Mouse (Mus musculus): ENCODE results near the gene Ppp2r5a. TPM values are rescaled to one million over a fixed set of nuclear protein-coding genes. Genes with fewer than 3 reads are reported as not detected.

Gene Ppp2r5a
- polyA plus RNA-seq, 1 experiment from 2014 or later: 62.4 TPM

DNA sequence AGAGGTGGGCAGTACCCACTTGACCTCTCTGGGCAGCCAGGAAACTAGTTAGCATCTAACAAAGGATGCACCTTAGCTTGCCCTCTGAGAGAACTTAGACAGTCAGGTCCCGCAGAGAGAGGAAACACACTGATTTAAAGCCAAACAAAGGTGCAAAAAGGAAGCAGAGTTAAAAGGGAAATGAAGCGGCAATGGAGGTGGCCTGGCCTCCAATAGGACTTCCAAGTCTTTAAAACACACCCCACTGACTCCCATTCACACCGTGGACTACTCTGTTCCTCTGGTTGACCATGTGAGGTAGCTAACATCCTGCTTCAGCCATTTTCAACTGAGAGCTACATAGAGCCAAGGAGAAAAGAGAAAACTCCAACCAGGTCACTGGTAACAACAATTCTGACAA, 35.9 kb upstream of the Ppp2r5a start:
- no peak overlapping the region for H3K9ac ChIP-seq (ENCODE audit: low read length)
- no peak overlapping the region for H3K27ac ChIP-seq (replicated peaks in 1 of 2; ENCODE audit: control insufficient read depth in 1 of 2, insufficient read depth in 1 of 2, low read depth in 2 of 2, low read length in 2 of 2)
- 74% methylated on average over 3 of the region's 3 CpGs for WGBS
- H3K4me3 ChIP-seq (ENCODE audit: control insufficient read depth in 1 of 2, insufficient read depth in 1 of 2, low read depth in 1 of 2, low read length in 2 of 2): no peak overlapping the region
- H3K4me2 ChIP-seq (ENCODE audit: low read length): no peak overlapping the region
- H3K9me3 ChIP-seq (ENCODE audit: control insufficient read depth, low read length): no peaks in the 10 kb centered on the region
- ATAC-seq (ENCODE audit: insufficient number of reproducible peaks, insufficient read depth, low FRiP score, low read depth): no peak
- H3K27me3 ChIP-seq (ENCODE audit: control insufficient read depth, insufficient read depth, low read length): no peaks in the 10 kb centered on the region
- peaks cover 32 to 36% of the 10 kb centered on the region in 2 experiments for H3K4me1 ChIP-seq (ENCODE audit: control insufficient read depth in 2 of 2, insufficient read depth in 2 of 2, low read length in 2 of 2)
- no peaks in the 10 kb centered on the region for H3K36me3 ChIP-seq (ENCODE audit: control insufficient read depth, insufficient read depth, low read length)

DNA sequence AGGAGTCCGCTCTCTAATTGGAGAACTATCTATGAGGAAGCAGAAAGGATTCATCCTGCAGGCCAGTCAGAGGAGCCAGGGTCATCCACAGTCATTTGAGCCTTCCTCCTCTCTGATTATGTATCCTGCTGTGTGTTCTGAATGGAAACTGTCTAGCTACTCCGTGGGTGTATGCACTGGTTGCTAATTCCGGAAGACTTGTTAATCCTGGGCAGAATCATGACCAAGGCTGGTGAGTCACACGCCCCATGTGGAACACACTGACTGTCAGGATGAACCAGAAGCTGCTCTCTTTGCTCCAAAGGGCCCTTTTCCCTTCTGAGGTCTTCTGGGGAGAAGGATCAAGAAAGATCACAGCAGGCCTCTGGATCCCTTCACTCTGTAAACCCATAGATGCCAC, 35.5 kb upstream of the Ppp2r5a start:
- Histone ChIP-seq H3K9me3 (ENCODE audit: control insufficient read depth, low read length) (no peaks in the 10 kb centered on the region), H3K4me3 (ENCODE audit: control insufficient read depth in 1 of 2, insufficient read depth in 1 of 2, low read depth in 1 of 2, low read length in 2 of 2) (no peak overlapping the region), H3K4me2 (ENCODE audit: low read length) (no peak overlapping the region), H3K9ac (ENCODE audit: low read length) (no peak overlapping the region), H3K36me3 (ENCODE audit: control insufficient read depth, insufficient read depth, low read length) (no peaks in the 10 kb centered on the region), H3K4me1 (ENCODE audit: control insufficient read depth in 2 of 2, insufficient read depth in 2 of 2, low read length in 2 of 2) (peaks cover 32 to 36% of the 10 kb centered on the region in 2 experiments), H3K27me3 (ENCODE audit: control insufficient read depth, insufficient read depth, low read length) (no peaks in the 10 kb centered on the region), H3K27ac (replicated peaks in 1 of 2; ENCODE audit: control insufficient read depth in 1 of 2, insufficient read depth in 1 of 2, low read depth in 2 of 2, low read length in 2 of 2) (no peak overlapping the region)
- ATAC-seq (ENCODE audit: insufficient number of reproducible peaks, insufficient read depth, low FRiP score, low read depth): no peak
- WGBS: 56% methylated on average over 4 of the region's 4 CpGs

DNA sequence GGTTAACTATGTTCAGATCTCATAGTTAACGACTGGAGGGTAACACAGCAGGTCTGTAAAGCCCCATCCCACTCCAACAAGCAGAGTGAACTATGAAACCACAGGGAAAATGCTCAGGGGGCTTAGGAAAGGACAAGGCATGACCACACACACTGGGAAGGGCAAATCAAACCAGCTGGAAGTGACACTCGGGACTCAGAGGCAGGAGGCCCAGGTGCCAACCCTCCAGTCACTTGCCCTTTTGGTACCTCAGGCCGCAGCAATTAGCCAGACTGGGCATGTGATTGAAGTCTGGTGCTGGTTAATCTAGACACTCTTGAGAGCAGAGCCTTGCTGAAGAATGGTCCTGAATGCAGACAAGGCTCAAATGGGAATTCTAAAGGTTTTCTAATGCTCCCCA, 33.6 kb upstream of the Ppp2r5a start:
- H3K9ac ChIP-seq (ENCODE audit: low read length): 0 out of 2 replicates have a peak overlapping the region, but pooled peaks have one; percentile 18
- H3K4me3 ChIP-seq (ENCODE audit: control insufficient read depth in 1 of 2, insufficient read depth in 1 of 2, low read depth in 1 of 2, low read length in 2 of 2): no peak overlapping the region
- H3K4me1 ChIP-seq (ENCODE audit: control insufficient read depth in 2 of 2, insufficient read depth in 2 of 2, low read length in 2 of 2): peaks cover 32 to 46% of the 10 kb centered on the region in 2 experiments
- no peaks in the 10 kb centered on the region for H3K27me3 ChIP-seq (ENCODE audit: control insufficient read depth, insufficient read depth, low read length)
- no peak overlapping the region for H3K4me2 ChIP-seq (ENCODE audit: low read length)
- 33% methylated on average over 3 of the region's 3 CpGs for WGBS
- ATAC-seq (ENCODE audit: insufficient number of reproducible peaks, insufficient read depth, low FRiP score, low read depth): no peak
- H3K36me3 ChIP-seq (ENCODE audit: control insufficient read depth, insufficient read depth, low read length): no peaks in the 10 kb centered on the region
- peak overlapping the region in 1 of 2 experiments; percentile 38; a peak in 2 of 4 replicates for H3K27ac ChIP-seq (replicated peaks in 1 of 2; ENCODE audit: control insufficient read depth in 1 of 2, insufficient read depth in 1 of 2, low read depth in 2 of 2, low read length in 2 of 2)
- H3K9me3 ChIP-seq (ENCODE audit: control insufficient read depth, low read length): no peaks in the 10 kb centered on the region

DNA sequence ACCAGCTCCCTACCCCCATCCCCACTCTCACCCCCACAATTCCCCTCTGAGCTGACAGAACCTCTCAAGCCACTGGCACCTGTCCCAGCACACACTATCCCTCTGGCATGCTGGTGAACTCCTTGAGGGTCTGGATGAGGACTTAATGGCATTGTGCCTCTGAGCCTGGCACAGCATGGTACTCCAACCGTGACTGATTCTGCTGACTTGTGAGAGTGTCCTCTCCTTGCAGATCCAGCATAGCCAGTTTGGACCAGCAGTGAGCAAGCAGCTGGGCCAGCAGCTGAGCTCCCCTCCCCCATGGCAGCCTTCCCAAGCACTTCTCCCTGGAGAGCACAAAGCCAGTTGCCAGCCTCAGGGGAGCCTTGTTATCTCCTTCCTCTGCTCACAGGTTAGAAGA, 32.3 kb upstream of the Ppp2r5a start:
- 0 out of 2 replicates have a peak, but pooled peaks have one; percentile 33 for ATAC-seq (ENCODE audit: insufficient number of reproducible peaks, insufficient read depth, low FRiP score, low read depth)
- H3K27ac ChIP-seq (replicated peaks in 1 of 2; ENCODE audit: control insufficient read depth in 1 of 2, insufficient read depth in 1 of 2, low read depth in 2 of 2, low read length in 2 of 2): peak overlapping the region in 1 of 2 experiments; percentile 67; a peak in 2 of 4 replicates
- no peaks in the 10 kb centered on the region for H3K27me3 ChIP-seq (ENCODE audit: control insufficient read depth, insufficient read depth, low read length)
- 7% methylated on average over 1 of the region's 1 CpGs for WGBS
- H3K9ac ChIP-seq (ENCODE audit: low read length): no peak overlapping the region
- H3K4me1 ChIP-seq (ENCODE audit: control insufficient read depth in 2 of 2, insufficient read depth in 2 of 2, low read length in 2 of 2): peaks cover 32 to 46% of the 10 kb centered on the region in 2 experiments
- peak overlapping the region; percentile 13 for H3K4me2 ChIP-seq (ENCODE audit: low read length)
- no peak overlapping the region for H3K4me3 ChIP-seq (ENCODE audit: control insufficient read depth in 1 of 2, insufficient read depth in 1 of 2, low read depth in 1 of 2, low read length in 2 of 2)
- no peaks in the 10 kb centered on the region for H3K9me3 ChIP-seq (ENCODE audit: control insufficient read depth, low read length)
- H3K36me3 ChIP-seq (ENCODE audit: control insufficient read depth, insufficient read depth, low read length): no peaks in the 10 kb centered on the region

DNA sequence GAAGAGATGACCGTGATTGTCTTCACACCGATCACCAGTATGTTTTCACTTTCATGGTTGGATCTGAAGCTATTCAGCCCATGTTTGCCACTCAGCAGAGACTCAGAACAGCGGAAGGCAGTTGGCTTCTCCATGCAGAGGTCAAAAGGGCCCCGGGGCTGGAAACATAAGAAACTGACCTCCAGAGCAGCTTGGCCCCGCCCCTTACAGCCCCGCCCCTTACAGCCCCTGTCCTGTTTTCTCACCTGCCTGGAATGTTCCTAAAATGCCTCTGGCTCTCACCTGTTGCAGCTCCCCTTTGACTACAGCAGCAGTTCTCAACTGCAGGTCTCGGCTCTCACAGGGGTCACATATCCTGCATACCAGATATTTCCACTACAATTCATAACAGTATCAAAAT, 29.5 kb upstream of the Ppp2r5a start:
- WGBS: 32% methylated on average over 7 of the region's 7 CpGs
- Histone ChIP-seq H3K27me3 (ENCODE audit: control insufficient read depth, insufficient read depth, low read length) (no peaks in the 10 kb centered on the region), H3K27ac (replicated peaks in 1 of 2; ENCODE audit: control insufficient read depth in 1 of 2, insufficient read depth in 1 of 2, low read depth in 2 of 2, low read length in 2 of 2) (no peak overlapping the region), H3K9me3 (ENCODE audit: control insufficient read depth, low read length) (no peaks in the 10 kb centered on the region), H3K4me1 (ENCODE audit: control insufficient read depth in 2 of 2, insufficient read depth in 2 of 2, low read length in 2 of 2) (peaks cover 27 to 43% of the 10 kb centered on the region in 2 experiments), H3K4me2 (ENCODE audit: low read length) (peak overlapping the region; percentile 21; the same call in 1 of the 2 replicates), H3K4me3 (ENCODE audit: control insufficient read depth in 1 of 2, insufficient read depth in 1 of 2, low read depth in 1 of 2, low read length in 2 of 2) (no peak overlapping the region), H3K36me3 (ENCODE audit: control insufficient read depth, insufficient read depth, low read length) (no peaks in the 10 kb centered on the region), H3K9ac (ENCODE audit: low read length) (no peak overlapping the region)
- ATAC-seq (ENCODE audit: insufficient number of reproducible peaks, insufficient read depth, low FRiP score, low read depth): no peak

DNA sequence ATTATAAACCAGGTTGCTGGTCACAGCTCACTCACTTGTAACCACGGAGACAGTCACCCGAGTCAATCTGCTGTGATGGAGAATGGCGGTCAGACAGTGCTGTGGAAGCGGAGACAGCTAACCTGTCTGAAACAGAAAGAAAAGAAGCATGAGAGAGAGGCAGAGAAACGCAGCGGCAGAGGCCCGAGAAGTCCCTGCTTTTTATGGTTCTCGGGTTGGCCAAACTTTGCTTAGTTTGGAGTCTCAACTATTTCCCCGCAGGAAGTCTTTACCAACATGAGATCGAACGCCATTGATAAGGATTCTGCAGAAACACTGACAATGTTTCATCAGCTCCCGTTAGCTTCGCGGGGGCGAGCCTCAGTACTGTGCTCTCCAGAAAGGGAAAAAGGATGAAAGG, 29.0 kb upstream of the Ppp2r5a start:
- no peak overlapping the region for H3K4me3 ChIP-seq (ENCODE audit: control insufficient read depth in 1 of 2, insufficient read depth in 1 of 2, low read depth in 1 of 2, low read length in 2 of 2)
- H3K4me2 ChIP-seq (ENCODE audit: low read length): peak overlapping the region; percentile 21; the same call in 1 of the 2 replicates
- H3K9me3 ChIP-seq (ENCODE audit: control insufficient read depth, low read length): no peaks in the 10 kb centered on the region
- 66% methylated on average over 15 of the region's 15 CpGs for WGBS
- peaks cover 23 to 38% of the 10 kb centered on the region in 2 experiments for H3K4me1 ChIP-seq (ENCODE audit: control insufficient read depth in 2 of 2, insufficient read depth in 2 of 2, low read length in 2 of 2)
- no peak for ATAC-seq (ENCODE audit: insufficient number of reproducible peaks, insufficient read depth, low FRiP score, low read depth)
- no peak overlapping the region for H3K27ac ChIP-seq (replicated peaks in 1 of 2; ENCODE audit: control insufficient read depth in 1 of 2, insufficient read depth in 1 of 2, low read depth in 2 of 2, low read length in 2 of 2)
- no peaks in the 10 kb centered on the region for H3K36me3 ChIP-seq (ENCODE audit: control insufficient read depth, insufficient read depth, low read length)
- no peak overlapping the region for H3K9ac ChIP-seq (ENCODE audit: low read length)
- H3K27me3 ChIP-seq (ENCODE audit: control insufficient read depth, insufficient read depth, low read length): no peaks in the 10 kb centered on the region

DNA sequence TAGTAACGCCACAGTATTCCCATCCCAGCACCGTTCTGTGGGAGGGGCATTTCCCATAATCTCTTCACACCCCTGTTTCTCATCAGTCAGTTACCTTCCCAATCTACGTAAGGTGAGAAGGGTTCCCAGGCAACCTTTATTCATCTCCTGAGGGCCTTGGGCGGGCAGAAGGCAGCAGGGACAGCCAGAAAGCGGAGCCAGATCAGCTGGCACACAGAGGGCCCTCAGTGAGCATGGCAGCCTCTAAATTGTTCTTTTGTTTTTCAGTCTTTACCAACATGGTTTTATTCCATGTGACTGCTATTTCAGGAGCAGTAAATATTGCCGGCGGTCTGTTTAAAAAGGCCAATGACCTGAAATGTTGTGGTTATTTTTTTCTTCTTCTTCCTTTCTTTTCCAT, 27.0 kb upstream of the Ppp2r5a start:
- Histone ChIP-seq H3K4me1 (ENCODE audit: control insufficient read depth in 2 of 2, insufficient read depth in 2 of 2, low read length in 2 of 2) (peaks cover 10 to 22% of the 10 kb centered on the region in 2 experiments), H3K4me3 (ENCODE audit: control insufficient read depth in 1 of 2, insufficient read depth in 1 of 2, low read depth in 1 of 2, low read length in 2 of 2) (no peak overlapping the region), H3K4me2 (ENCODE audit: low read length) (no peak overlapping the region), H3K9ac (ENCODE audit: low read length) (no peak overlapping the region), H3K27me3 (ENCODE audit: control insufficient read depth, insufficient read depth, low read length) (no peaks in the 10 kb centered on the region), H3K36me3 (ENCODE audit: control insufficient read depth, insufficient read depth, low read length) (no peaks in the 10 kb centered on the region), H3K27ac (replicated peaks in 1 of 2; ENCODE audit: control insufficient read depth in 1 of 2, insufficient read depth in 1 of 2, low read depth in 2 of 2, low read length in 2 of 2) (no peak overlapping the region), H3K9me3 (ENCODE audit: control insufficient read depth, low read length) (no peaks in the 10 kb centered on the region)
- no peak for ATAC-seq (ENCODE audit: insufficient number of reproducible peaks, insufficient read depth, low FRiP score, low read depth)
- WGBS: 75% methylated on average over 7 of the region's 7 CpGs

DNA sequence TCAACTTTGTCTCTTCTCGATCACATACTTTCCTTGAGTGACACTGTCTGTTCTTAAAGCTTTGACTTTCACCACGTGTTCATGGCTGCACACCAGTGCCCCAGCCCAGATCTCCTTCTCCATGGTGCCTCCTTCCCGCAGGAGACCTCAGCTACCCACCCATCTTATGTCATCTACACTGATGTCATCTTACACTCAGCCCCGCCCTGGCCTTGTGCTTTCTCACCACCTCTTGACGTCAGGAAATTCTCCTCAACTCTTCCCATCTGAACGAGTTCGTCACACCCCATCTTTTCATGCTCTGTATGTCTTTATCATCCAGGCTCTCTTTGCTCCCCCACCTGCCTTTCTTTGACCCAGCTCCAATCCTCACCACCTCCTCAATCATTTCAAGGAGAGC, 22.8 kb upstream of the Ppp2r5a start:
- Histone ChIP-seq H3K27ac (replicated peaks in 1 of 2; ENCODE audit: control insufficient read depth in 1 of 2, insufficient read depth in 1 of 2, low read depth in 2 of 2, low read length in 2 of 2) (no peak overlapping the region), H3K9ac (ENCODE audit: low read length) (no peak overlapping the region), H3K4me3 (ENCODE audit: control insufficient read depth in 1 of 2, insufficient read depth in 1 of 2, low read depth in 1 of 2, low read length in 2 of 2) (no peak overlapping the region), H3K27me3 (ENCODE audit: control insufficient read depth, insufficient read depth, low read length) (no peaks in the 10 kb centered on the region), H3K4me1 (ENCODE audit: control insufficient read depth in 2 of 2, insufficient read depth in 2 of 2, low read length in 2 of 2) (peaks cover 16% of the 10 kb centered on the region in 2 experiments), H3K9me3 (ENCODE audit: control insufficient read depth, low read length) (no peaks in the 10 kb centered on the region), H3K36me3 (ENCODE audit: control insufficient read depth, insufficient read depth, low read length) (no peaks in the 10 kb centered on the region), H3K4me2 (ENCODE audit: low read length) (no peak overlapping the region)
- WGBS: 50% methylated on average over 7 of the region's 7 CpGs
- no peak for ATAC-seq (ENCODE audit: insufficient number of reproducible peaks, insufficient read depth, low FRiP score, low read depth)

Data from heart, embryonic 14.5 days (tissue).